ENCODE assay signal across 12 mouse cellular contexts in genomic region chr2:12212662-12213463, GRCm38 (mm10).
DNase-seq lines count a peak whose midpoint lies in the region; ATAC-seq lines count a peak whose summit lies in the region.
"Had no signal": no experiment of that assay in that cellular context is flagged by ENCODE, and none has a peak within 500 bp of the region (broad histone marks: within the 10 kb centered on the region; RNA-seq: fewer than 3 reads in every experiment).

No protein-coding gene starts in this region.

- H3K4me2 ChIP-seq in heart, embryonic 16.5 days (ENCODE audit: low read depth, low read length), result no peak overlapping the region
- H3K4me2 ChIP-seq in heart, embryonic 11.5 days, result no peak overlapping the region
- no peak overlapping the region for H3K4me2 ChIP-seq in embryonic facial prominence, embryonic 12.5 days (replicated peaks)

- H3K4me1 ChIP-seq in heart, embryonic 16.5 days (ENCODE audit: control insufficient read depth, insufficient read depth, low read length), result peaks cover 4% of the 10 kb centered on the region
- H3K4me1 ChIP-seq in heart, embryonic 11.5 days (ENCODE audit: control insufficient read depth, insufficient read depth, low read length), result no peaks in the 10 kb centered on the region
- H3K4me1 ChIP-seq in embryonic facial prominence, embryonic 12.5 days, result peaks cover 17% of the 10 kb centered on the region
- peaks cover 17% of the 10 kb centered on the region for H3K4me1 ChIP-seq in limb, embryonic 10.5 days
- H3K4me1 ChIP-seq: heart, embryonic 10.5 days had no signal

- no peak for ATAC-seq in heart, embryonic 16.5 days (replicated peaks; ENCODE audit: extremely low read depth, insufficient read depth, low FRiP score)
- no peak for ATAC-seq in heart, embryonic 11.5 days (replicated peaks; ENCODE audit: insufficient number of reproducible peaks, low FRiP score, low TSS enrichment)
- ATAC-seq in embryonic facial prominence, embryonic 12.5 days (ENCODE audit: insufficient number of reproducible peaks, insufficient read depth, low FRiP score, low TSS enrichment), result 0 out of 2 replicates have a peak, but pooled peaks have one; percentile 55

- H3K4me3 ChIP-seq in heart, embryonic 16.5 days (ENCODE audit: low read length), result no peak overlapping the region
- H3K4me3 ChIP-seq in heart, embryonic 11.5 days (ENCODE audit: low read depth, low read length), result no peak overlapping the region
- H3K4me3 ChIP-seq in embryonic facial prominence, embryonic 12.5 days, result no peak overlapping the region
- H3K4me3 ChIP-seq in limb, embryonic 10.5 days, result no peak overlapping the region
- H3K4me3 ChIP-seq: heart, embryonic 10.5 days had no signal

- H3K27me3 ChIP-seq in heart, embryonic 16.5 days (ENCODE audit: control insufficient read depth, insufficient read depth, low read length), result no peaks in the 10 kb centered on the region
- no peaks in the 10 kb centered on the region for H3K27me3 ChIP-seq in heart, embryonic 11.5 days (ENCODE audit: control insufficient read depth, insufficient read depth, low read length)
- no peaks in the 10 kb centered on the region for H3K27me3 ChIP-seq in embryonic facial prominence, embryonic 12.5 days
- no peaks in the 10 kb centered on the region for H3K27me3 ChIP-seq in limb, embryonic 10.5 days (ENCODE audit: low read depth, poor library complexity, severe bottlenecking)

- no peaks in the 10 kb centered on the region for H3K9me3 ChIP-seq in heart, embryonic 16.5 days (replicated peaks; ENCODE audit: control insufficient read depth, low read length)
- no peaks in the 10 kb centered on the region for H3K9me3 ChIP-seq in heart, embryonic 11.5 days (replicated peaks; ENCODE audit: control insufficient read depth, low read length)
- H3K9me3 ChIP-seq in embryonic facial prominence, embryonic 12.5 days, result no peaks in the 10 kb centered on the region
- no peaks in the 10 kb centered on the region for H3K9me3 ChIP-seq in limb, embryonic 10.5 days (replicated peaks)
- H3K9me3 ChIP-seq: heart, embryonic 10.5 days had no signal

- peak; percentile 36 for DNase-seq in 3T3-L1 (ENCODE audit: low read depth, low spot score)
- DNase-seq in limb, embryonic 10.5 days (ENCODE audit: low spot score), result no peak
- DNase-seq in left cerebral cortex, adult 18-20 months (ENCODE audit: low spot score in 2 of 2), result no peak
- DNase-seq in spleen, postnatal 36 days (ENCODE audit: low spot score in 2 of 2), result no peak
- DNase-seq in adrenal gland, postnatal 25 days, result no peak
- DNase-seq: adrenal gland, postnatal 36 days; cerebellum, adult 11-12 months; thymus, adult 2 months had no signal

- H3K36me3 ChIP-seq in heart, embryonic 16.5 days (ENCODE audit: control insufficient read depth, insufficient read depth), result no peaks in the 10 kb centered on the region
- H3K36me3 ChIP-seq in heart, embryonic 11.5 days (ENCODE audit: control insufficient read depth, insufficient read depth, low read length), result no peaks in the 10 kb centered on the region
- no peaks in the 10 kb centered on the region for H3K36me3 ChIP-seq in embryonic facial prominence, embryonic 12.5 days
- H3K36me3 ChIP-seq in limb, embryonic 10.5 days, result peaks cover 3% of the 10 kb centered on the region; the same call in 1 of the 2 replicates
- H3K36me3 ChIP-seq: heart, embryonic 10.5 days had no signal

- H3K27ac ChIP-seq in heart, embryonic 16.5 days (ENCODE audit: low read length), result peak overlapping the region; percentile 40
- H3K27ac ChIP-seq in heart, embryonic 11.5 days (ENCODE audit: low read depth, low read length), result no peak overlapping the region
- peak overlapping the region; percentile 74 for H3K27ac ChIP-seq in embryonic facial prominence, embryonic 12.5 days
- peak overlapping the region; percentile 44; the same call in 1 of the 2 replicates for H3K27ac ChIP-seq in limb, embryonic 10.5 days
- H3K27ac ChIP-seq: heart, embryonic 10.5 days had no signal

- 17% methylated on average over 3 of the region's 3 CpGs for WGBS in heart, embryonic 16.5 days
- WGBS in heart, embryonic 11.5 days (ENCODE audit: insufficient replicate concordance), result 55% methylated on average over 3 of the region's 3 CpGs
- 14% methylated on average over 3 of the region's 3 CpGs for WGBS in embryonic facial prominence, embryonic 12.5 days
- WGBS in limb, embryonic 10.5 days, result 60% methylated on average over 3 of the region's 3 CpGs

- no peak overlapping the region for H3K9ac ChIP-seq in heart, embryonic 16.5 days (ENCODE audit: low read length)
- no peak overlapping the region for H3K9ac ChIP-seq in heart, embryonic 11.5 days (ENCODE audit: low read depth, low read length)
- no peak overlapping the region for H3K9ac ChIP-seq in embryonic facial prominence, embryonic 12.5 days
